Mouse (Mus musculus) thymus, adult 18-20 months (tissue): ENCODE data around the gene Jhy.

Experiments used
- DNase-seq, 2 experiments: peaks; one replicate each; pipeline ENCODE4 v3.0.0; 2022; ENCODE audit warnings: mixed read lengths in 2 of 2

The Jhy gene

GRCm38 (mm10) chr9:40917871-40918613, 45.9 kb downstream of the Jhy start:
- DNase-seq, result no peak

- DNase-seq, result no peak
These were observed 55.0 kb downstream of the Jhy start for GRCm38 (mm10) chr9:40908915-40909314.

- DNase-seq, result no peak
These were observed 55.5 kb downstream of the Jhy start for GRCm38 (mm10) chr9:40908411-40908810.

- DNase-seq, result no peak
These were observed 56.5 kb downstream of the Jhy start for GRCm38 (mm10) chr9:40907413-40907812.

GRCm38 (mm10) chr9:40892456-40892855, 71.5 kb downstream of the Jhy start:
- DNase-seq, result no peak

GRCm38 (mm10) chr9:40889389-40889788, 74.5 kb downstream of the Jhy start:
- no peak for DNase-seq

- DNase-seq, result no peak
These were observed 78.2 kb downstream of the Jhy start for GRCm38 (mm10) chr9:40885669-40886068.

GRCm38 (mm10) chr9:40878998-40879397, 84.9 kb downstream of the Jhy start:
- no peak for DNase-seq

GRCm38 (mm10) chr9:40878291-40878945, 85.5 kb downstream of the Jhy start:
- DNase-seq, result no peak

- no peak for DNase-seq
These were observed 86.1 kb downstream of the Jhy start for GRCm38 (mm10) chr9:40877881-40878235.

GRCm38 (mm10) chr9:40877146-40877880, 86.6 kb downstream of the Jhy start:
- no peak for DNase-seq

- no peak for DNase-seq
These were observed 87.2 kb downstream of the Jhy start for GRCm38 (mm10) chr9:40876693-40877092.

- DNase-seq, result no peak
These were observed 87.8 kb downstream of the Jhy start for GRCm38 (mm10) chr9:40876164-40876563.

- DNase-seq, result no peak
These were observed 88.5 kb downstream of the Jhy start for GRCm38 (mm10) chr9:40875431-40875830.

- no peak for DNase-seq
These were observed 89.0 kb downstream of the Jhy start for GRCm38 (mm10) chr9:40874961-40875360.

GRCm38 (mm10) chr9:40873556-40874470, 90.1 kb downstream of the Jhy start, which contains the start of gene Bsx:
Bsx (plus strand) TSS chr9:40874127.
- no peak for DNase-seq

- no peak for DNase-seq
These were observed 91.8 kb downstream of the Jhy start for GRCm38 (mm10) chr9:40872156-40872478.

GRCm38 (mm10) chr9:40871369-40872155, 92.4 kb downstream of the Jhy start:
- no peak for DNase-seq

- DNase-seq, result no peak
These were observed 93.6 kb downstream of the Jhy start for GRCm38 (mm10) chr9:40870331-40870730.

- DNase-seq, result no peak
These were observed 104.7 kb downstream of the Jhy start for GRCm38 (mm10) chr9:40859196-40859595.

GRCm38 (mm10) chr9:40858461-40859160, 105.3 kb downstream of the Jhy start:
- no peak for DNase-seq
